In the genomic region with DNA sequence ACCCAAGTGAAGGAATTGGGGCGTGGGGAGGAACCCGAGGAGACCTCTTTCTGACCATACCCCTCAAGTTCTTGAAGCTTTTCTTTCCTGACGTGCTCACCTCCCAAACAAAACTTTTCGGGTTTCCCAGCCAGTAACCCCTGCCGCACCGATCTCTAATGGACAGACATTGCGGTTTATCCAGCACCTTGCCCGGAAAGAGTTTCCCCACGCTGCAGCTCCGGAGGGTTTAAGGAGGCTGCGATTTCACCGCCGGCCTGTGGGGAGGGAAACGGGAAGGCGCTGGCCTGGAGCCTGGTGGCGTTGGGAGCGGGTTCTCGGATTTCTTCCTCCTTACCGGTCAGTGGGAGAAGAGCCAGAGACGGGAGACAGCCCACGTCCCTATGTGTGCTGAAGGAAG, we compare ENCODE assay signal across 9 mouse cellular contexts. TPM values are rescaled to one million over a fixed set of nuclear protein-coding genes. Genes with fewer than 3 reads are reported as not detected.
A peak's percentile ranks its signal among the peaks of the same experiment; 100 is the strongest.
DNase-seq lines count a peak whose midpoint lies in the region; ATAC-seq and TF ChIP-seq lines count a peak whose summit lies in the region.
"Had no signal": no experiment of that assay in that cellular context is flagged by ENCODE, and none has a peak within 500 bp of the region (broad histone marks: within the 10 kb centered on the region; RNA-seq: fewer than 3 reads in every experiment).

No protein-coding gene starts in this region.

- no peak overlapping the region for H3K27ac ChIP-seq in cerebellum, adult 2 months (ENCODE audit: insufficient read depth, low read length)
- H3K27ac ChIP-seq in intestine, postnatal 0 days (ENCODE audit: low read depth, low read length): no peak overlapping the region
- H3K27ac ChIP-seq in thymus, adult 2 months (ENCODE audit: control insufficient read depth, insufficient read depth, low read length): no peak overlapping the region

- WGBS in cerebellum, adult 2 months: 4% methylated on average over 21 of the region's 21 CpGs
- WGBS in intestine, postnatal 0 days: under 1% methylated on average over 21 of the region's 21 CpGs
- 4% methylated on average over 21 of the region's 21 CpGs for WGBS in thymus, adult 2 months

- TF ChIP-seq CTCF in cerebellum, adult 2 months (IDR thresholded peaks at IDR 0.05; ENCODE audit: borderline replicate concordance, insufficient read depth, low read depth, low read length): no peak
- TF ChIP-seq CTCF in intestine, postnatal 0 days (IDR thresholded peaks at IDR 0.05; ENCODE audit: low read depth): 0 out of 2 replicates have a peak, but pooled peaks have one; percentile 15
- no peak for TF ChIP-seq CTCF in thymus, adult 2 months (IDR thresholded peaks at IDR 0.05; ENCODE audit: borderline replicate concordance, control insufficient read depth, extremely low read depth, insufficient read depth, low read length, poor library complexity)

- no peaks in the 10 kb centered on the region for H3K4me1 ChIP-seq in cerebellum, adult 2 months (ENCODE audit: control insufficient read depth, insufficient read depth, low read length)
- H3K4me1 ChIP-seq in intestine, postnatal 0 days (replicated peaks; ENCODE audit: control insufficient read depth, insufficient read depth, low read length): no peaks in the 10 kb centered on the region
- no peaks in the 10 kb centered on the region for H3K4me1 ChIP-seq in thymus, adult 2 months (replicated peaks; ENCODE audit: control insufficient read depth, insufficient read depth, low read length)

- H3K9me3 ChIP-seq in intestine, postnatal 0 days (ENCODE audit: control insufficient read depth): no peaks in the 10 kb centered on the region

- no peak overlapping the region for H3K9ac ChIP-seq in intestine, postnatal 0 days (ENCODE audit: low read depth, low read length)

- TF ChIP-seq POLR2A in cerebellum, adult 2 months (IDR thresholded peaks at IDR 0.05; ENCODE audit: borderline replicate concordance, insufficient read depth, low read length): no peak
- no peak for TF ChIP-seq POLR2A in thymus, adult 2 months (IDR thresholded peaks at IDR 0.05; ENCODE audit: control insufficient read depth, extremely low read depth, insufficient read depth, low read length, poor library complexity)

- H3K27me3 ChIP-seq in cerebellum, adult 2 months (ENCODE audit: control insufficient read depth, insufficient read depth, low read length): peaks cover 3% of the 10 kb centered on the region; the same call in 1 of the 2 replicates
- peaks cover 95% of the 10 kb centered on the region for H3K27me3 ChIP-seq in intestine, postnatal 0 days (replicated peaks; ENCODE audit: control insufficient read depth, insufficient read depth, low read length)
- H3K27me3 ChIP-seq in thymus, adult 2 months (ENCODE audit: control insufficient read depth, insufficient read depth, low read length): peaks cover 10% of the 10 kb centered on the region; the same call in 1 of the 2 replicates

- no peak for ATAC-seq in intestine, postnatal 0 days

- no peaks in the 10 kb centered on the region for H3K36me3 ChIP-seq in intestine, postnatal 0 days (ENCODE audit: control insufficient read depth, insufficient read depth)
- H3K36me3 ChIP-seq in thymus, adult 2 months (ENCODE audit: control insufficient read depth, insufficient read depth, low read length): no peaks in the 10 kb centered on the region

- no peak overlapping the region for H3K4me2 ChIP-seq in intestine, postnatal 0 days (replicated peaks; ENCODE audit: low read depth)

- H3K4me3 ChIP-seq in cerebellum, adult 2 months (replicated peaks; ENCODE audit: insufficient read depth, low read depth, low read length): peak overlapping the region; percentile 49
- 0 out of 2 replicates have a peak overlapping the region, but pooled peaks have one; percentile 2 for H3K4me3 ChIP-seq in intestine, postnatal 0 days (ENCODE audit: low read depth, low read length)
- H3K4me3 ChIP-seq in thymus, adult 2 months (ENCODE audit: control insufficient read depth, insufficient read depth, low read length): no peak overlapping the region

- DNase-seq in cerebellum, adult 2 months: peak in 1 of 2 experiments; percentile 51
- no peak for DNase-seq in cerebellum, adult 9-11 months
- DNase-seq in urinary bladder, postnatal 25 days (ENCODE audit: low spot score): peak; percentile 23
- no peak for DNase-seq in urinary bladder, postnatal 36 days (ENCODE audit: low spot score in 2 of 2)
- DNase-seq in retina, postnatal 1 day: peak; percentile 44
- DNase-seq in thymus, adult 2 months: no peak
- no peak for DNase-seq in testis, postnatal 10 days (ENCODE audit: low spot score)

RNA-seq across cellular contexts. Expression of a gene that starts 5.9 kb away (rescaled TPM):
- polyA plus RNA-seq in cerebellum, adult 2 months (2012; rRNA removed): 2.4 and 4.5 TPM in 2 replicates
- not detected in 2 replicates for polyA plus RNA-seq in intestine, postnatal 0 days (2015; fragmentation: Nextera tagmentation; extraction: Ambion mirVana)
- polyA plus RNA-seq in thymus, adult 2 months (2012; rRNA removed): 0.04 and 0.07 TPM in 2 replicates
- polyA plus RNA-seq: small intestine, adult 2 months had no signal

Comparison
In these comparisons a context has a peak if more than half of its experiments do, and no peak if none do; other contexts are left out.
1. DNase-seq: peak in urinary bladder, postnatal 25 days (single experiment) and retina, postnatal 1 day (single experiment); none in cerebellum, adult 9-11 months (single experiment), urinary bladder, postnatal 36 days (0 of 2), thymus, adult 2 months (single experiment) and testis, postnatal 10 days (single experiment).